Mouse (Mus musculus) stomach, embryonic 16.5 days (tissue): Measurements from ENCODE around the gene Pet100. TPM values are rescaled to one million over a fixed set of nuclear protein-coding genes. Genes with fewer than 3 reads are reported as not detected.

ENCODE experiments used
- ATAC-seq: fragments of 200-750 bp; cut with Nextera tagmentation; 2 replicates; pipeline ENCODE4 v1.8.0; 2017; ENCODE audit warnings: moderate number of reproducible peaks, moderate TSS enrichment; ENCODE audit not compliant: insufficient read depth, low FRiP score
- H3K27ac ChIP-seq: fragments of 300-500 bp; sonication (generic); 2 replicates; pipeline ENCODE4 v1.5.1; 2014; ENCODE audit warnings: low read length
- H3K27me3 ChIP-seq: fragments of 300-500 bp; sonication (generic); 2 replicates; pipeline ENCODE4 v1.6.1; 2014; ENCODE audit warnings: low read length, control low read depth, mixed read lengths; ENCODE audit not compliant: control insufficient read depth, insufficient read depth
- H3K36me3 ChIP-seq: fragments of 300-500 bp; sonication (generic); 2 replicates; pipeline ENCODE4 v1.6.1; 2014; ENCODE audit warnings: low read length; ENCODE audit not compliant: control insufficient read depth, insufficient read depth
- H3K4me1 ChIP-seq: fragments of 300-500 bp; sonication (generic); 2 replicates; pipeline ENCODE4 v1.6.1; 2014; ENCODE audit warnings: low read length, control low read depth, mixed read lengths; ENCODE audit not compliant: control insufficient read depth, insufficient read depth
- H3K4me2 ChIP-seq: fragments of 300-500 bp; sonication (generic); 2 replicates; pipeline ENCODE4 v1.6.1; 2014; ENCODE audit warnings: low read depth, low read length, mixed read lengths
- H3K4me3 ChIP-seq: fragments of 300-500 bp; sonication (generic); replicated peaks from 2 replicates; pipeline ENCODE4 v1.5.1; 2014; ENCODE audit warnings: mild to moderate bottlenecking, low read length
- H3K9ac ChIP-seq: fragments of 300-500 bp; sonication (generic); 2 replicates; pipeline ENCODE4 v1.6.1; 2014; ENCODE audit warnings: low read length
- H3K9me3 ChIP-seq: fragments of 300-500 bp; sonication (generic); replicated peaks from 2 replicates; pipeline ENCODE4 v1.6.1; 2016; ENCODE audit warnings: low read length, control low read depth; ENCODE audit not compliant: control insufficient read depth
- WGBS: fragments of 180-500 bp; shearing (Covaris S2); extraction: QIAGEN DNeasy Blood & Tissue Kit; methylation state at CpG from one replicate; pipeline ENCODE4 v1.1.7; 2014; 5-methylcytosine and 5-hydroxymethylcytosine counted together
- polyA plus RNA-seq: library from polyadenylated mRNA; unstranded; fragments of >200 nt; fragmentation: Nextera tagmentation; extraction: Ambion mirVana; gene quantifications from 2 replicates; pipeline ENCODE4 v1.2.1, GENCODE M21; 2015

The Pet100 gene
- polyA plus RNA-seq, 1 experiment from 2014 or later, result 106 TPM

DNA sequence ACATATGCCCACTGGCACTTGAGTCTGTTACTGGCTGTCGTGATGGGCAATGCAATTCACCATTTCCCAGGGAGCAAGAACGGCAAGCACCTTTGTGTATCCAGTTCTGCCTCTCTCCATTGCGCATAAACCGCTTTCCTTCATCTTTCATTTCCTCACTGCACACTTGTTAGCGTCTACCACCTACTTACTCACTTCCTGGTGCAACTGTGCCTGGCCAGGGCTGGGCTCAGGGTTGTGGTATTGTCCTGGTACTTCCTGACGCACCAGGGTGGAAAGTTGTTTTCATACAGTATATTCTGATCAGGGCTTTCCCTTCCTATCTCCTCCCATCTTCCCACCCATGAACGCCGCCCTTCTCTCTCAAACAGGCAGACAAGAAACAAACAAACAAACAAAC is 39.5 kb downstream of the Pet100 start:
- H3K36me3 ChIP-seq, result no peaks in the 10 kb centered on the region
- H3K27me3 ChIP-seq, result no peaks in the 10 kb centered on the region
- 78% methylated on average over 8 of the region's 8 CpGs for WGBS
- no peaks in the 10 kb centered on the region for H3K9me3 ChIP-seq
- no peak overlapping the region for H3K9ac ChIP-seq
- H3K4me1 ChIP-seq, result no peaks in the 10 kb centered on the region
- H3K4me2 ChIP-seq, result no peak overlapping the region
- no peak overlapping the region for H3K27ac ChIP-seq
- no peak for ATAC-seq
- no peak overlapping the region for H3K4me3 ChIP-seq

DNA sequence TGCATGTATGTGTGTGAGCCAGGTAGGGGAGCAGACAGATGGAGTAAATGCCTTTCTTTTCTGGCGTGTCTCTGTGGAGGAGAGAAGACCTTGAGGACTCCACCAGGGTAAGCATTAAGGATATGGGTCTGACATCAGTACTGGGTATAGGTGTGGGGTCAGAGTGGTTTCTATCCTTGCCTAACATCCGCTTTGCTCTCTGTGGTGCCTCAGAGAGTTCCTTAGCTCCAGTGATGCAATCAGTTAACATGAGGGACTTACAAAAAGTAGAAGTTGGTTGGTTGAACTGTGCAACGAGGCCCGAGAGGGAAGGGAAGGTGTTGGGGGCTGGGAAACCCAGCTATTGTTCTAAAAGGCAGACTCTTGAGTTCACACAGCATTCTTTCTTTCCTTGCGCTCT is 43.1 kb downstream of the Pet100 start:
- no peaks in the 10 kb centered on the region for H3K9me3 ChIP-seq
- no peaks in the 10 kb centered on the region for H3K27me3 ChIP-seq
- no peak overlapping the region for H3K4me3 ChIP-seq
- H3K4me1 ChIP-seq, result no peaks in the 10 kb centered on the region
- no peaks in the 10 kb centered on the region for H3K36me3 ChIP-seq
- no peak overlapping the region for H3K4me2 ChIP-seq
- H3K27ac ChIP-seq, result no peak overlapping the region
- WGBS, result 55% methylated on average over 5 of the region's 5 CpGs
- no peak for ATAC-seq
- no peak overlapping the region for H3K9ac ChIP-seq

GRCm38 (mm10) chr8:3665507-3665906 is 44.2 kb downstream of the Pet100 start, which contains the start of gene Mcemp1:
TSS of gene Mcemp1 (plus strand) at chr8:3665754.
- Histone ChIP-seq H3K27me3 (no peaks in the 10 kb centered on the region), H3K9ac (no peak within 1 kb of the TSS), H3K27ac (no peak within 1 kb of the TSS), H3K4me2 (no peak within 1 kb of the TSS), H3K4me3 (no peak within 1 kb of the TSS), H3K36me3 (no peaks in the 10 kb centered on the region), H3K9me3 (no peaks in the 10 kb centered on the region), H3K4me1 (no peaks in the 10 kb centered on the region)
- WGBS, result 69% methylated on average over 6 of the region's 6 CpGs
- no peak for ATAC-seq

- no peak overlapping the region for H3K9ac ChIP-seq
- no peak overlapping the region for H3K27ac ChIP-seq
- WGBS, result 87% methylated on average over 2 of the region's 2 CpGs
- no peak for ATAC-seq
- H3K4me1 ChIP-seq, result no peaks in the 10 kb centered on the region
- no peaks in the 10 kb centered on the region for H3K36me3 ChIP-seq
- H3K9me3 ChIP-seq, result no peaks in the 10 kb centered on the region
- H3K4me3 ChIP-seq, result no peak overlapping the region
- H3K27me3 ChIP-seq, result no peaks in the 10 kb centered on the region
- no peak overlapping the region for H3K4me2 ChIP-seq
Measured at GRCm38 (mm10) chr8:3670388-3670787, 49.0 kb downstream of the Pet100 start.

DNA sequence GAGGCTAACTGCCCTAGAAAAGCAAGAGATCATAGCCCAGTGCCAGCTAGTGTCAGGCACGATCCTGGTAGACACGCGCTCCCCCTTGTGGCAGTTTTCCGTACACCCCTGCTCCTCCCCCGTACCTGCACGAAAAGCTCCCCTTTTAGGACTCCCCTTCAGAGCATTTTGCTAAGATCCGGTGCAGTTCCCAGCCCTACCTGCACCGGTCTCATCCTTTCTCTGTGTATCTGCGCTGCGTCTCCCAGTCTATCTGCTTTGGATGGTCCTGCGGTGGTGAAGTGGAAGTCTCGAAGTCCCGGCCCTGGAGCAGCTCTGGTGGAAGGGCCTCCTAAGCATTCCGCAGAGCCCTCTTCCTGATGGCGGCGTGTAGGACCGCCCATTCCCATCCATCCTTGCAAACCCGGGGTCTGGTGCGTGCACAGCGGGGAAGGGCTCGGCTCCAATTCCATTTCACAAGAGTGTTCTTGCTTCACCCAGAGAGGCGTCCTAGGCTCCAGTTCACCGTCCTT is 50.7 kb downstream of the Pet100 start, which contains the start of gene Fcor:
TSS of gene Fcor (minus strand) at position 383 of the 512 bp plus-strand sequence.
- peak; percentile 81 for ATAC-seq
- under 1% methylated on average over 23 of the region's 23 CpGs for WGBS
- H3K9me3 ChIP-seq, result no peaks in the 10 kb centered on the region

DNA sequence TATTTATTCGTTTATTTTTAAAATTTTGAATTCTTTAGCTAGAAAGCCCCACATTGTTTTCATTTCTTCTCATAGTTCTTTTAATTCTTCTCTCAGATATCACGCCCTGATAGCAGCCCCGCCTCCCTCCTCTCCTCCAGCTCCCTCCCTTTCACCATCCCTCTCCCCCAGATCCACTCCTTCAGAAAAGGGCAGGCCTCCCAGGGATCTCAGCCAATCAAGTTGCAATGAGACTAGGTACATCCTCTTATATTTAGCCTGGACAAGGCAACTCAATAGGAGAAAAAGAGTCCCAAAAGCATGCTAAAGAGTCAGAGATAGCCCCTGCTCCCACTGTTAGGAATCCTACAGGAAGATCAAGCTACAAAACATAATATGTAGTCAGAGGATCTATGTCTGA is 53.3 kb downstream of the Pet100 start:
- no peak overlapping the region for H3K9ac ChIP-seq
- peaks cover 11% of the 10 kb centered on the region for H3K4me1 ChIP-seq
- WGBS, result 52% methylated on average over 3 of the region's 3 CpGs
- peaks cover 9% of the 10 kb centered on the region for H3K36me3 ChIP-seq
- H3K9me3 ChIP-seq, result no peaks in the 10 kb centered on the region
- H3K4me3 ChIP-seq, result no peak overlapping the region
- ATAC-seq, result no peak
- no peak overlapping the region for H3K4me2 ChIP-seq
- H3K27ac ChIP-seq, result no peak overlapping the region
- H3K27me3 ChIP-seq, result no peaks in the 10 kb centered on the region

More for the DNA sequence above, 50.7 kb downstream of the Pet100 start, which contains the start of gene Fcor:
- Histone ChIP-seq H3K36me3 (no peaks in the 10 kb centered on the region), H3K4me2 (peak within 1 kb of the TSS; percentile 74), H3K4me3 (peak within 1 kb of the TSS; percentile 70), H3K27me3 (no peaks in the 10 kb centered on the region), H3K27ac (peak within 1 kb of the TSS; percentile 56; the same call in 1 of the 2 replicates), H3K4me1 (0 out of 2 replicates have a peak, but pooled peaks cover under 1% of the 10 kb centered on the region), H3K9ac (peak within 1 kb of the TSS; percentile 82)

Other genes with a start within 250 kb of the Pet100 start
- gene Arhgef18, start 228.5 kb upstream of the Pet100 start, polyA plus RNA-seq, result 10.0 and 10.5 TPM in 2 replicates
- 10.8 and 12.1 TPM in 2 replicates for gene Pex11g, start 153.9 kb upstream of the Pet100 start, polyA plus RNA-seq
- gene Tex45, start 150.7 kb upstream of the Pet100 start, polyA plus RNA-seq, result not detected in 2 replicates
- gene Zfp358, start 128.4 kb upstream of the Pet100 start, polyA plus RNA-seq, result 32.1 and 32.4 TPM in 2 replicates
- 42.4 and 51.4 TPM in 2 replicates for gene Mcoln1, start 121.1 kb upstream of the Pet100 start, polyA plus RNA-seq
- gene Pnpla6, start 106.2 kb upstream of the Pet100 start, polyA plus RNA-seq, result 36.0 and 37.6 TPM in 2 replicates
- gene C330021F23Rik, start 53.6 kb upstream of the Pet100 start, polyA plus RNA-seq, result 0.97 and 1.1 TPM in 2 replicates
- gene Camsap3, start 34.3 kb upstream of the Pet100 start, polyA plus RNA-seq, result 11.5 and 13.2 TPM in 2 replicates
- gene Xab2, start 232 bp upstream of the Pet100 start, polyA plus RNA-seq, result 50.8 and 60.3 TPM in 2 replicates
- gene Pcp2, start 4.0 kb downstream of the Pet100 start, polyA plus RNA-seq, result 0.19 TPM in 1 of 2 replicates, not detected in the other
- 121 and 144 TPM in 2 replicates for gene Stxbp2, start 9.4 kb downstream of the Pet100 start, polyA plus RNA-seq
- gene Retn, start 34.2 kb downstream of the Pet100 start, polyA plus RNA-seq, result not detected in 2 replicates
- 2.1 and 2.7 TPM in 2 replicates for gene Mcemp1, start 44.2 kb downstream of the Pet100 start, polyA plus RNA-seq
- 9.2 and 9.5 TPM in 2 replicates for gene Fcor, start 50.8 kb downstream of the Pet100 start, polyA plus RNA-seq
- gene Trappc5, start 54.8 kb downstream of the Pet100 start, polyA plus RNA-seq, result 38.0 and 38.5 TPM in 2 replicates
- 0.17 and 0.20 TPM in 2 replicates for gene Fcer2a, start 72.6 kb downstream of the Pet100 start, polyA plus RNA-seq
- 0.19 and 0.45 TPM in 2 replicates for gene Clec4g, start 99.1 kb downstream of the Pet100 start, polyA plus RNA-seq
- gene Cd209a, start 127.4 kb downstream of the Pet100 start, polyA plus RNA-seq, result 0.25 and 0.41 TPM in 2 replicates
- not detected in 2 replicates for gene Cd209e, start 232.8 kb downstream of the Pet100 start, polyA plus RNA-seq